Mouse (Mus musculus): ENCODE data around the gene Adamts3. TPM values are rescaled to one million over a fixed set of nuclear protein-coding genes. Genes with fewer than 3 reads are reported as not detected.

Gene Adamts3
- polyA plus RNA-seq, 2 experiments from 2014 or later, result 0.24 to 1.5 TPM

GRCm38 (mm10) chr5:89704264-89704663, 178.9 kb downstream of the Adamts3 start:
- no peak for ATAC-seq

- ATAC-seq, result no peak
Observed at GRCm38 (mm10) chr5:89701241-89702007, 181.7 kb downstream of the Adamts3 start.

GRCm38 (mm10) chr5:89687826-89688225, 195.3 kb downstream of the Adamts3 start:
- ATAC-seq, result no peak

DNA sequence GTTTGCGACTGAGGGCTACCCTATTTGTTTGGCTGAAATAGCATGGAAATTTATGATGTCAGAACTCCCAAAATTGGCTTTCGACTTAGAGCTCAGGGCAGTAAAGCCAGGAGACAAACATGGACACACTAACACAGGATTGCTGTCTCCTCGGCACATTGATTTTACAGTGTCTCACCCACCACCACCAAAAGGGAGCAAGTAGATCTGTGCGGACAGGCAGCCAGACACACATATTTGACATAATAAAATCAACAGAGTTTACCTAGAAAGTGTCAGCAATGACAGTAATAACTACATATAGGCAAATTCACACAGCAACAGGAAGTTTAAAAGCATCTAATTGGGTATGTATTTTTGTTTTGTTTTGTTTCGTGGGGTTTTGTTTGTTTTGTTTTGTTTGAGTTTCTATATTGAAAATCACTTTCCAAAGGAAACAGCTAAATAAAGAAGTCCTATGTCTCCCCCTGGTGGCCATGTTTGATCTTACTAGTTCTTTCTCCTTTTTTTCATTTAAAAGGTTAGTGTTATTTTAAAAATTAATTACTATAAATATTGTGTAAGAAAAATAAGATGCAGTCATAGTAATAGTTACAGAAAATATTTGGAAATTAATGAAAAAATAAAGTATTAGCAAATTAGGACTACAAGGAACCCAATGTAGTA, 203.1 kb downstream of the Adamts3 start:
- no peak for ATAC-seq

- ATAC-seq, result no peak
Observed at GRCm38 (mm10) chr5:89678148-89678547, 205.0 kb downstream of the Adamts3 start.

- ATAC-seq, result no peak
Observed at GRCm38 (mm10) chr5:89674066-89674848, 208.9 kb downstream of the Adamts3 start.

DNA sequence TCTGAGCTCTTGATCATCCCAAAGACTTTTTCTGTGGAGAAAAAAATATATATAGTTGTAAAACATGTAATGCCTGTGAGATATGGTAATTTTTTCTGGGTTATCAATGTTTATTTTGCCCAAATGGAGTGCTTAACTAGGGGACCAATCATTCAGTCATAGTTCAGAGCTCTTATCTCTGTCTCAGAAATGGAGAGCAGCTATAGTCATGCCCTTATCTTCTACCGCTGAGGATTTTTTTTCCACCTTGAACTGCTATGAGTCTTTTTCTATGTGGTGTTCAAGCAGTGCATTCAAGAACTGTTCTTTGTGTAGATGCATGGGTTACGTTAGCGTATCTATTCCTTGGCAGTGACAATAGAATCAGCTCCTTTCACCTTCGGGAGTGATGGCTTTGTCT, 210.2 kb downstream of the Adamts3 start:
- no peak for ATAC-seq

DNA sequence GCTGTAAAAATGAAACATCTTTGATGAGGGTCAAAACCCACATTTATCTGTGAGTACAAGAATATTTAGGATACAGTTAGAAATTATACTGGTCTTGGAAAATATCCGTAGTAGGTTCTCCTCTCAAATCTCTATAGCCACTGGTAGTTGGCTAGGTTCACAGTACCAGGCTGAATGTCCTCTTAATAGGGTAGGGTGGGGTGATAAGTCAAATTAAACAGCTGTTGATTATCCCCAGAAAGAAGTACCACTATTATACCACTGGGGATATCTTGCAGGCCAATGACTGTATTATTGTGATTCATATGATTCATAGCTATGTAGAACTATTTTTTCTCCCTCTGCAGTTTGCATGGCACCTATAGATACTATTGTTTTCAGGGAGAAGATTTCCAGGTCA, 228.8 kb downstream of the Adamts3 start:
- ATAC-seq, result no peak

DNA sequence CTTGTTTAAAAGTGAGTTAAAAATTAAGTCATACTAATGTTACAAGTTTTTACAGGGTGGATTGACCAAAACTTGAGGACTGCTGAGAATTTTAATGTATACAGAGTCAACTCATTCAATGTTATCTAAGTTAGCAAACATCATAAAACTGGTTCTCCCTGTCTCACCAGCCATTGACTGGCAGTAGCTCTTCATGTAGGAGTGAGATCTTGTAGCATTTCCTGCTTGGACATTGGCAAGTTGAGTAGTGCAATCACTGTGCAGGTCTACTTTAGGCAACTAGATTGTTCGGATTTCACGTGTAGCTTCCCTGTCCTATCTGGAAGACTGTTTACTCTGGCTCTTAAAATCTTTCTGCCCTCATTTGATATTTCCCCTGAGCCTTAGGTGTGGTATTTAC, 229.3 kb downstream of the Adamts3 start:
- no peak for ATAC-seq

DNA sequence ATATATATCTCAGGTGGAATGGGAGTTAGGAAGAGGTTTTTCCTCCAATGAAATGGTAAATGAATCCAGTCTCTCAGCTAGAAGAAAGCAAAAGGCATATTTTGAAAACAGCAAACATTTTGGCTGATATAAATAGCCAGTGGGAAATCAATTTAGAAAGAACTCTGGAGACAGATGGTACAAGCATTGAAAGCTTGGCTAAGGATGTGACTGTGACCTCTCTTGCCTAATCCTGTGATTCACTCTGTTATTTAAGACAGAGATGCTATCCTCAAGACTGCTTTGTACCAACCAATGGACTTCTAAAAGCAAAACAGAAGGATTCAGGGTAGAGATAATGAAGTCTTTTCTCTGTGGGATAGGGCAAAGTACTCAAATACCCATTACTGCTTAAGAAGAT, 236.2 kb downstream of the Adamts3 start:
- ATAC-seq, result no peak

- no peak for ATAC-seq
Observed at GRCm38 (mm10) chr5:89635434-89635833, 247.7 kb downstream of the Adamts3 start.

DNA sequence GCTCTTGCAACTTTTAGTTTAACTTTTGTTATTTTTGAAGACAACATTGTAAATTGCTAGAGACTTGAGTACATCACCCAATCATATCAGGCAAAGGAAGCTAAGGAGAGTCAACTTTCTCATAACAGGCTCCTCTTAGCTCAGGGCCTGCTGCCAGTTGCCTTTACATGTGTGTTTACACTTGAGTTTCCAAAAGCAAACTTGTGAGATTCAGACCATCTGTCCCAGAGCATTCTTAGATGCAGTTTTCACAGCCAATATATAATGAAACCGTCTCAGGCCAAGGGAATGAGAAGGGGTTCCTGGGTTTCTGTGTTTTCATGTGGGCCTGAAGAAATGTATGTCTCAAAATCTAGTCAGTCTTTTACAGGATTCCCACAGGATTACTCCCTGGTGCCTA, 251.5 kb downstream of the Adamts3 start:
- ATAC-seq, result no peak

All from activated CD4-positive, CD25-positive, alpha-beta regulatory T cell, adult 4 months (primary cell).